Mouse (Mus musculus) testis, adult 2 months (tissue): ENCODE data around the gene Spata18. TPM values are rescaled to one million over a fixed set of nuclear protein-coding genes. Genes with fewer than 3 reads are reported as not detected.

Source experiments
- H3K27ac ChIP-seq: fragments of 200-500 bp; 2 replicates; pipeline ENCODE4 v1.5.1; 2012; ENCODE audit warnings: low read depth, low read length; ENCODE audit not compliant: control insufficient read depth, insufficient read depth
- H3K27me3 ChIP-seq: fragments of 200-500 bp; 2 replicates; pipeline ENCODE4 v1.6.1; 2012; ENCODE audit warnings: mild to moderate bottlenecking, low read length, moderate library complexity; ENCODE audit not compliant: control insufficient read depth, insufficient read depth
- H3K36me3 ChIP-seq: fragments of 200-500 bp; 2 replicates; pipeline ENCODE4 v1.6.1; 2012; ENCODE audit warnings: mild to moderate bottlenecking, low read length; ENCODE audit not compliant: control insufficient read depth, insufficient read depth
- H3K4me1 ChIP-seq: fragments of 200-500 bp; 2 replicates; pipeline ENCODE4 v1.6.1; 2012; ENCODE audit warnings: low read length; ENCODE audit not compliant: control insufficient read depth, insufficient read depth
- H3K4me3 ChIP-seq: fragments of 200-500 bp; 2 replicates; pipeline ENCODE4 v1.5.1; 2012; ENCODE audit warnings: low read depth, mild to moderate bottlenecking, low read length, moderate library complexity, mixed read lengths; ENCODE audit not compliant: control insufficient read depth
- CTCF ChIP-seq: fragments of 200-500 bp; IDR thresholded peaks from 2 replicates; pipeline ENCODE4 v1.5.1; 2012; ENCODE audit warnings: low read depth, mild to moderate bottlenecking, inconsistent platforms, low read length, moderate library complexity; ENCODE audit not compliant: control insufficient read depth, insufficient read depth, insufficient replicate concordance
- POLR2A ChIP-seq: fragments of 200-500 bp; IDR thresholded peaks from 2 replicates; pipeline ENCODE4 v1.6.1; 2012; ENCODE audit warnings: low read depth, mild to moderate bottlenecking, inconsistent platforms, low read length, moderate library complexity; ENCODE audit not compliant: control insufficient read depth
- polyA plus RNA-seq: library from polyadenylated mRNA; depleted of rRNA; stranded (reverse); fragments of >200 nt; gene quantifications from 2 replicates; pipeline ENCODE4 v1.2.3, GENCODE M21; 2012; rRNA removed

Spata18 gene
- polyA plus RNA-seq, 1 experiment, result 551 TPM

GRCm38 (mm10) chr5:73716941-73717340 lies 65.8 kb downstream of the Spata18 start:
- Histone ChIP-seq H3K27me3 (no peaks in the 10 kb centered on the region), H3K4me1 (peaks cover 3% of the 10 kb centered on the region), H3K4me3 (no peak overlapping the region), H3K36me3 (no peaks in the 10 kb centered on the region), H3K27ac (no peak overlapping the region)
- no peak for TF ChIP-seq POLR2A

- Histone ChIP-seq H3K4me3 (peak overlapping the region; percentile 16; the same call in 1 of the 2 replicates), H3K27me3 (no peaks in the 10 kb centered on the region), H3K27ac (no peak overlapping the region), H3K4me1 (peaks cover 4% of the 10 kb centered on the region), H3K36me3 (no peaks in the 10 kb centered on the region)
- TF ChIP-seq CTCF, result no peak
- no peak for TF ChIP-seq POLR2A
Measured at GRCm38 (mm10) chr5:73721682-73722282, 70.6 kb downstream of the Spata18 start.

- peaks cover 9% of the 10 kb centered on the region for H3K4me1 ChIP-seq
- H3K27ac ChIP-seq, result no peak overlapping the region
- TF ChIP-seq POLR2A, result no peak
- no peak for TF ChIP-seq CTCF
- H3K4me3 ChIP-seq, result no peak overlapping the region
- no peaks in the 10 kb centered on the region for H3K36me3 ChIP-seq
- no peaks in the 10 kb centered on the region for H3K27me3 ChIP-seq
Measured at GRCm38 (mm10) chr5:73725981-73726380, 74.8 kb downstream of the Spata18 start.

GRCm38 (mm10) chr5:73728651-73729050 lies 77.5 kb downstream of the Spata18 start:
- TF ChIP-seq POLR2A, result no peak
- no peak for TF ChIP-seq CTCF
- peaks cover 5% of the 10 kb centered on the region for H3K4me1 ChIP-seq
- H3K27ac ChIP-seq, result no peak overlapping the region
- no peaks in the 10 kb centered on the region for H3K36me3 ChIP-seq
- no peak overlapping the region for H3K4me3 ChIP-seq
- no peaks in the 10 kb centered on the region for H3K27me3 ChIP-seq

Other genes starting within 250 kb of the Spata18 start
- 0.07 and 7.9 TPM in 2 replicates for gene Cwh43, start 245.3 kb upstream of the Spata18 start, polyA plus RNA-seq
- gene Dcun1d4, start 170.4 kb upstream of the Spata18 start, polyA plus RNA-seq, result 37.5 and 44.8 TPM in 2 replicates
- gene Lrrc66, start 18.9 kb upstream of the Spata18 start, polyA plus RNA-seq, result 1.5 and 1.7 TPM in 2 replicates
- 20.1 and 21.7 TPM in 2 replicates for gene Sgcb, start 3.6 kb upstream of the Spata18 start, polyA plus RNA-seq